Mouse (Mus musculus) left cerebral cortex, adult 8-10 months (tissue): ENCODE measurements around the gene Dynlt1b. TPM values are rescaled to one million over a fixed set of nuclear protein-coding genes. Genes with fewer than 3 reads are reported as not detected.
"Not testable (repeated sequence)": the region's sequence is repeated elsewhere in the genome, so short reads cannot be mapped to it uniquely, and the experiment has no call there.

ENCODE experiments used
- DNase-seq, 2 experiments: peaks; one replicate each; pipeline ENCODE4 v3.0.0; 2022; ENCODE audit warnings: low spot score in 2 of 2
- total RNA-seq, 4 experiments: library from RNA; stranded (reverse); gene quantifications; 2 replicates each; pipeline ENCODE4 v1.2.4; 2022

Gene Dynlt1b
- total RNA-seq, 4 experiments from 2014 or later = 43.9 to 53.3 (median 48.5) TPM

GRCm38 (mm10) chr17:6461083-6461595 lies 31.2 kb downstream of the Dynlt1b start:
- not testable (repeated sequence) for DNase-seq

DNA sequence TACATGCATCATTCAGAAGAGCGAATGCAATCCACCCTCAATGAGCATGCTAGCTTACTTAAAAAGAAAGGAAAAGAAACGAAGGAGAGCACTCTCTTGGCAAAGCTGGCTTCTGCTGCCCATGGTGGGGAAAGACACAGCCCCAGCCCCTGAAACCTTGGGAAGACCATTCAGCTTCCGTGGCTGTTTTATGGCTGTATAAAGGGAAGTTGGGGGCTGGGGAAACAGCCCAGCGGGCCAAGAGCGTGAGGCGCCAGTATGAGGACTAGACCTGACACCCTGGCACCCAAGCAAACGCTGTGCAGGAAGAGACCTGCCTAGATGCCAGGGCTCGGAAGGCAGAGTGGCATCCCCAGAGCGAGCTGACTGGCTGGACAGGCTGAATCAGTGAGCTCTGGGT lies 35.8 kb downstream of the Dynlt1b start:
- not testable (repeated sequence) for DNase-seq

DNA sequence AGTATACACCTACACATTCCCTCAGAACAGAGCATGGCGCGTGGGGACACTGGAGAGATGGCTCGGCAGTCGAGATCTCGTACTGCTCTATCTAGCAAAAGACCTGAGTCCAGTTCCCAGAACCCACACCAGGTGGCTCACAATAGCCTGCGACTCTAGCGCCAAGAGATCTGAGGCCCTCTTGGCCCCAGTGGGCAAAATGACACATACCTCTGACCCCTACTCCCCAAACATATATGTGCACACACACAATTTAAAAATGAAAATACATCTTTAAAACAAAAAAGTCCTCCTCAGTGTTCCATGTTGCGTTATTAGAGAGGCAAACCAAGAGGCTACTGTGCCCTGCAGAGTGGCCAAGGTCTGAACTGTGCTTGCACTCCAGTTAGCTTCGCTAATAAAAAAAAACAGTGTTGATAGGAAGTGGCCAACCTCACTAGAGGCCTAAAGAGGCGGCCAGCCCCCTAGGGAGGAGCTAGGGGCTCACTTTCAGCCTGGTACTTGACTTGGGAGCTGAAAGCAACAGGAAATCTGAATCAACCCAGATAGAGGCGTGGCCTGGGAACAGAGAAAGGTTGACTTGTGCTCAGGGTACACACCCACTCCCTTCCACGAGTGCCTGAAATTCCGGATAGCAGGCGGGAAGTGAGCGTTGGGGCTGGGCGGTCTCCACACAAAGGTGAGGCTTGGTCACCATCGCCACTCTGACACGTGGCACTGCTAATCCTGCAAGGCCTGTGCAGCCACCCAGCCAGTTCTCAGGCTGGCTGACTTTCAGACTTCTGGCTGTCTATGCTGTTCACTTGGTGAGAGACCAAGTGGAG lies 37.9 kb downstream of the Dynlt1b start:
- DNase-seq = not testable (repeated sequence)

GRCm38 (mm10) chr17:6470031-6470430 lies 40.1 kb downstream of the Dynlt1b start:
- not testable (repeated sequence) for DNase-seq

- DNase-seq = not testable (repeated sequence)
Measured at GRCm38 (mm10) chr17:6470671-6471070, 40.8 kb downstream of the Dynlt1b start.

DNA sequence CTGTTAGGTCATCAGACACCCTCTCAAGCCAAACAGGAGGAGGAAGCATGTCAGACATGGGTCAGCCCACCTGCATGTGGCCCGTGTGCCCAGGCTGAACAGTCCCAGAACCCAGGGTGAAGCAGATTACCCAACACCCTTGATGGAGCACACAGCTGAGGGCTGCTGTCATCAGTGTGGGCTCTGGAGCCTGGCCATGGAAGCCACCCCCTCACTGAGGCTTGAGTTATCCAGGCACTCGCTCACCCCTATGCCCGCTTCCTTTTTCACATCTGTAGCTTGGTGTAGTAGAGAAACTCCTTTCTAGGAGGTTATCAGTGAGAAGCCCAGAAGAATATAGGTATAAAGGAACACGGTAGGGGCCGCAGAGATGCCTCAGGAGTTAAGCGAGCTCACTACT lies 45.4 kb downstream of the Dynlt1b start:
- not testable (repeated sequence) for DNase-seq

GRCm38 (mm10) chr17:6475913-6476312 lies 46.0 kb downstream of the Dynlt1b start:
- DNase-seq = not testable (repeated sequence)

GRCm38 (mm10) chr17:6476495-6476947 lies 46.6 kb downstream of the Dynlt1b start:
- DNase-seq = not testable (repeated sequence)

DNA sequence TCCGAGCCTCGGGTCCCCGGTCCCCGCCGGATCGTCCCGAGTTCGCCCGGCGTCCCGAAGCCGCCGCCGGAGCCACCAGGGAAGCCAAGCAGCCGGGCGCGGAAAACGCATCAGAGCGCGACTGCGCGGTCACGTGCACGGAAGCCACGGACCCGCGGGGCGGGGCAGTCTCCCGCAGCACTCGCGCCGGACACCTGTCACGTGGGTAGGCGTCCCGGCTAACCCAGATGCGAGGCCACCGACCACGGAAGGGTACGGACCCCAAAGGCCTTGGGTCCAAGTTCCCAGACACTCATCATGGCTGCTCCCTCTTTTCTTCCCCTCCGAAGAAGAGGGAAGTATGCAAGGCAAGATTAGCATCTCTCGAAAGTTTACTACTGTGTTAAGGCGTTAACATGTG lies 47.1 kb downstream of the Dynlt1b start:
- DNase-seq = not testable (repeated sequence)

GRCm38 (mm10) chr17:6480855-6481589 lies 51.1 kb downstream of the Dynlt1b start:
- DNase-seq = not testable (repeated sequence)

- not testable (repeated sequence) for DNase-seq
Measured at GRCm38 (mm10) chr17:6481590-6481963, 51.7 kb downstream of the Dynlt1b start.

DNA sequence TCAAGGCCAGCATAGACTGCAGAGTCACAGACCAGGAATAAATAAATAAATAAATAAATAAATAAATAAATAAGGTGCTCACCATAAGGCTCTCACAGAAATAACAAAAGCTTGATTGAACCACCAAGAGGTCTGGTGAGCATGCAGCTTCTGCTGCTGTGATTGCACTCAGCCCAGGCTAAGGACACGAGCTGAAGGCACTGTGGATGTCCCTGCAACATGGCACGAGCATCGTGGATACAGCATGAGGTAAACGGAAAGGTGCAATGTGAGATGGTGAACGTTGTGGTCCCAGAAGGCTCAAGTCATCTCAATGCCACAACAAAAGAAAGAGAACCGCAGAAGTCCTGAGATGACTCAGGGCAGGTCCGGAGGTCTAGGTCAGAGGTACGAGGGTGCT lies 52.3 kb downstream of the Dynlt1b start:
- DNase-seq = not testable (repeated sequence)

Other genes with a start within 250 kb of the Dynlt1b start
- gene Tmem181a, start 173.3 kb upstream of the Dynlt1b start, total RNA-seq = 10 to 100 TPM; 54.5 to 65.5 (median 55.5) TPM
- gene Dynlt1a, start 112.6 kb upstream of the Dynlt1b start, total RNA-seq = 10 to 100 TPM; 11.3 to 13.8 (median 12.6) TPM
- 10 to 100 TPM; 17.1 to 20.9 (median 19.6) TPM for gene Dynlt1c, start 171.6 kb downstream of the Dynlt1b start, total RNA-seq
- gene Dynlt1f, start 225.8 kb downstream of the Dynlt1b start, total RNA-seq = 10 to 100 TPM; 26.6 to 39.7 (median 29.6) TPM
- gene Sytl3, start 229.0 kb downstream of the Dynlt1b start, total RNA-seq = 1 to 10 TPM in 1 of 4 experiments, under 1 TPM in 2, not detected in 1; 0.19 to 1.1 (median 0.30) TPM